Mouse (Mus musculus): ENCODE measurements at regions not wholly inside any gene's neighbourhood (a gene's known extent, or its start where the extent isn't known, plus 50 kb on each side); places are given as distances from the start of the nearest gene placed in this dataset.

DNA sequence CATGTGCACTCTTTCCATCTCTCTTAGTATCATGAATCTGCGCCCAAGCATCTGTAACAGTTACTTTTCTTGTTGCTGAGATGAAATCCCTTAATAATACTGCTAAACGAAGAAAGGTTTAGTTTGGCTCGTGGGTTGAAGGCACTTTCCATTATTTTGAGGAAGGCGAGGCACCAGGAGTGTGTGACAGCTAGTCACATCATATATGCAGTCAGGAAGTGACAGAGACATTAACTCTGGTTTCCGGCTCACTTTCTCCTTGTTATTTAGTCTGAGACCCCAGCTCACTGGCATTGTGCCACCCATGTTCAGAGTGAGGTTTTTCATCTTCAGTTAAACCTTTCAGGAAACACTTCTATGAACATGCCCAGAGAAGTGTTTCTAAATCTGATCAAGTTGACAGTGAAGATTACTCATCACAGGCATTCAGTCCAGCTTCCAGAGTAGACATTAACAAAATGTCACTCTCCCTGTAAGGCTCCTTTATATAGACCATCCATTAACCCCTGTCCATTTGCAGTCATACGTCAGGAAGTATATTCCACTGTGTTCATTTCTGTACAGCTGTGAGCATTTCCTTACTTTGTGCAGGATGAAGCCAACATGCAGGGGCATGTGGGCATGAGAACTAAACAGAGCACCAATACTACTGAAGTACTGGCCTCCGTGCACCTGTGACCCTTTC is 238.0 kb upstream of the Il12b start:
- peaks cover 12% of the 10 kb centered on the region for H3K4me1 ChIP-seq (replicated peaks)
- 75% methylated on average over 7 of the region's 7 CpGs for WGBS
- no peak overlapping the region for H3K4me3 ChIP-seq
- no peak overlapping the region for H3K9ac ChIP-seq
- H3K4me2 ChIP-seq, result no peak overlapping the region
- H3K27me3 ChIP-seq, result no peaks in the 10 kb centered on the region
- no peaks in the 10 kb centered on the region for H3K9me3 ChIP-seq (replicated peaks)
- H3K27ac ChIP-seq, result no peak overlapping the region
- H3K36me3 ChIP-seq, result no peaks in the 10 kb centered on the region
- no peak for ATAC-seq (replicated peaks; ENCODE audit: insufficient number of reproducible peaks, insufficient read depth, low FRiP score, low read depth)

DNA sequence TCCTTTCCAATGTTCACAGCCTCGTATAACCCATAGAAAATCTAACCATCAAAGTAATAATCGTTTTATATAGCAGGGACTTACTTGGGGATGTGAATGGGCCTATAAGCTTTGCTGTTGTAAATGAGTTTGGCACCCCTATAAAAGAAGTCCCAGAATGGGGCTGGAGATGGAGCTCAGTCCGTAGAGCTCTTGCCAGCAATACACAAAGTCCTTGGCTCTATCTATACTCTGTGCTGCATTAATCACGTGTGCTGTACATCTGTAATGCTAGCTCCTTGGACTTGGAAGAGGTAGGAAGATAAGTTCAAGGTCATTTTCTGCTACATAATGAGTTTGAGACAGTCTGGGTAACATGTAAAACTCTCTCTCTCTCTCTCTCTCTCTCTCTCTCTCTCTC is 236.8 kb upstream of the Il12b start:
- no peak overlapping the region for H3K4me3 ChIP-seq
- peaks cover 10% of the 10 kb centered on the region for H3K4me1 ChIP-seq (replicated peaks)
- H3K9me3 ChIP-seq (replicated peaks), result no peaks in the 10 kb centered on the region
- 67% methylated on average over 4 of the region's 4 CpGs for WGBS
- no peaks in the 10 kb centered on the region for H3K27me3 ChIP-seq
- no peak overlapping the region for H3K27ac ChIP-seq
- H3K4me2 ChIP-seq, result no peak overlapping the region
- H3K36me3 ChIP-seq, result no peaks in the 10 kb centered on the region
- no peak overlapping the region for H3K9ac ChIP-seq
- ATAC-seq (replicated peaks; ENCODE audit: insufficient number of reproducible peaks, insufficient read depth, low FRiP score, low read depth), result no peak

DNA sequence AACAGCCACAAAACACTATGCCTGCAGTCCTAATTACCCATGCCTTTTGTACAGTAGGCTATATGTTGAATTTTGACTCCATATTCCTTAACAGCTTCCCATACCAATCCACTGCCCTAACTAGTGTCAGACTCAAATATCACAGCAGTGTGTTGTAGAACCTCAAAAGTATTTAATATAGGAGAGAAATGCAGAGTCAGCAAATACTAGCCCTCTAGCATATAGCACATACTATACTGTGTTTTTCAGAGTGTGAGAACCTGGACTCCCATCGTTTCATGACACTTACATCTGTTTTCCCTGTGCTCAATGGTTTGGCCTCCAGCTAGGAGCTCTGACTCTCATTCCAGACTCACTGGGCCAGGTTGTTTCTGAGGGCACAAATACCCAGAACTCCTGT is 236.1 kb upstream of the Il12b start:
- no peak overlapping the region for H3K4me3 ChIP-seq
- ATAC-seq (replicated peaks; ENCODE audit: insufficient number of reproducible peaks, insufficient read depth, low FRiP score, low read depth), result no peak
- H3K27me3 ChIP-seq, result no peaks in the 10 kb centered on the region
- H3K4me1 ChIP-seq (replicated peaks), result peaks cover 13% of the 10 kb centered on the region
- no peak overlapping the region for H3K4me2 ChIP-seq
- 90% methylated on average over 1 of the region's 1 CpGs for WGBS
- H3K27ac ChIP-seq, result no peak overlapping the region
- no peaks in the 10 kb centered on the region for H3K9me3 ChIP-seq (replicated peaks)
- no peak overlapping the region for H3K9ac ChIP-seq
- H3K36me3 ChIP-seq, result no peaks in the 10 kb centered on the region

DNA sequence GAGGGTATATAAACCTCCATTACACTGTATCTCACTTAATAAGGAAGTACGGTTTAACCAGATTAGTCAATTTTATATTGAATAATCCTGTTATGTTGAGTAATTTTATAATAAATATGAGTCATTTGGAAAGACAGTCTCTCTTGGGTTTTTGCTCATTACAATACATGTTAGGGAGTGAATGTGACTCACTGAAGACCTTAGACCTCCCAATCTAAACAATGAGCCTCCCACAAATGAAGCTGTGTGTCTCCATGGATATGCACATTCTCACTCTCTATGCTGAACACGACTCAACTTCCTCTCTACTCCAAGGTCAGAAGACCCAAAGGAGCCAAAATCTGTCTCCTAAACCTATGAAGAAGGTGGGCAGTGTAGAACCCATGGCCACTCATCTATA is 235.7 kb upstream of the Il12b start:
- no peaks in the 10 kb centered on the region for H3K27me3 ChIP-seq
- 65% methylated on average over 2 of the region's 2 CpGs for WGBS
- no peak overlapping the region for H3K27ac ChIP-seq
- no peaks in the 10 kb centered on the region for H3K36me3 ChIP-seq
- no peak for ATAC-seq (replicated peaks; ENCODE audit: insufficient number of reproducible peaks, insufficient read depth, low FRiP score, low read depth)
- no peak overlapping the region for H3K4me3 ChIP-seq
- H3K4me2 ChIP-seq, result no peak overlapping the region
- no peaks in the 10 kb centered on the region for H3K9me3 ChIP-seq (replicated peaks)
- H3K4me1 ChIP-seq (replicated peaks), result peaks cover 13% of the 10 kb centered on the region
- no peak overlapping the region for H3K9ac ChIP-seq

DNA sequence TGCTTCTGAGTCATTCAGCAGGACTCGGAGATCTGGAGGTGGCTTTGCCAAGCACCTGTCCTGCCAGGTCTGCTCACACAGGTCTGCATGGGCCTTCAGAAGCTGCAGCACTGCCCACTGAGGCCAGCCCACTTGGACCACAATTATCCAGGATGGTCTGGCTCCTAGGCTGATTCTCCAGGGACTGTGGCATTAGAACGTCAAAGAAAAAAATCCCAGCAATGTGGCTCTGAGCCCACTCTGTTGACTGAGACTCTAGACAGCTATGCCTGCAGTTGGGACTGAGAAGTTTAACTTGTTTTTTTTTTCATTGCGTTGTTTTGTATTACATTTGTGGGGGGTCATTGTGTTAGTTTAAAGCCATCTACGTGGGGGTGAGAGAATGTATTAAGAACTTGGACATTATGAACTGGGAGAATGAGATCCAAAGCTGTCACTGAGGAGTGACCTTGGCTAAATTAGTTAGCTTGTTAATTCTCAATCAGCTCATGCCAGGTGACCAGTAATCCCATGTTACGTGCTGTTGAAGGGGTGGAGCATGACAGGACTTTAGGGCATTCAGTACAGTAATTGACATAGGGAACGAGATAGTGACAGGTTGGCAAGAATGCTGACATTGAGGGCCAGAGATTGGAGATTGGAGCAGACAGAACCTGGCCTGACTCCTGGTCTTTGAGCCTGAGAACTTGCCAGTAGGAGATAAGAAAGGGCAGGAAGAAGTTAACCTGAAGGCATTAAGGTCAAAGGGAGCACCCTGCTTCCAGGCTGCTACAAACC is 232.0 kb upstream of the Il12b start:
- WGBS, result 47% methylated on average over 6 of the region's 6 CpGs
- H3K4me2 ChIP-seq, result no peak overlapping the region
- ATAC-seq (replicated peaks; ENCODE audit: insufficient number of reproducible peaks, insufficient read depth, low FRiP score, low read depth), result peak; percentile 39; the same call in 1 of the 2 replicates
- peak overlapping the region; percentile 15; the same call in 1 of the 2 replicates for H3K27ac ChIP-seq
- no peak overlapping the region for H3K4me3 ChIP-seq
- H3K27me3 ChIP-seq, result no peaks in the 10 kb centered on the region
- no peaks in the 10 kb centered on the region for H3K36me3 ChIP-seq
- H3K9ac ChIP-seq, result no peak overlapping the region
- no peaks in the 10 kb centered on the region for H3K9me3 ChIP-seq (replicated peaks)
- H3K4me1 ChIP-seq (replicated peaks), result peaks cover 10% of the 10 kb centered on the region

DNA sequence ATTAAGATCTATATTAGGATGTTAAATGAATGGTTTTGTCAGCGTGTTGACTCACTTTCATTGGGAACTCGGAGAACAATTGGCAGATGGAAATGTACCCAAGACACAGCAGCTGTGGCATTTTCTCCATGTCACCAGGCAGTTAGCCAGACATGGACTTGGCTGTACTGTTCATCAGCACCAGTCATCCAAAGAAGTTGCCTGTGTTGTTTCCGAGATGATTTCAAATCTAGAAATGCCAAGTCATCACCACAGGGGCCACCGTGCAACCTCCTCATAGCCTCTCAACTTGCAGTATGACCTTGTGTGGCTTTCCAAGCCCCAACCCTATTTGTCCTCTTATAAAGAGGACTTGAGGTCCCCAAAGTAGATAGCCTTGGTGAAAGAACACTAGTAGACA is 227.4 kb upstream of the Il12b start:
- no peak for ATAC-seq (replicated peaks; ENCODE audit: insufficient number of reproducible peaks, insufficient read depth, low FRiP score, low read depth)
- WGBS, result 73% methylated on average over 4 of the region's 4 CpGs
- Histone ChIP-seq H3K4me1 (replicated peaks) (peaks cover 7% of the 10 kb centered on the region), H3K4me2 (no peak overlapping the region), H3K4me3 (no peak overlapping the region), H3K9ac (no peak overlapping the region), H3K27ac (no peak overlapping the region), H3K9me3 (replicated peaks) (no peaks in the 10 kb centered on the region), H3K27me3 (no peaks in the 10 kb centered on the region), H3K36me3 (no peaks in the 10 kb centered on the region)

DNA sequence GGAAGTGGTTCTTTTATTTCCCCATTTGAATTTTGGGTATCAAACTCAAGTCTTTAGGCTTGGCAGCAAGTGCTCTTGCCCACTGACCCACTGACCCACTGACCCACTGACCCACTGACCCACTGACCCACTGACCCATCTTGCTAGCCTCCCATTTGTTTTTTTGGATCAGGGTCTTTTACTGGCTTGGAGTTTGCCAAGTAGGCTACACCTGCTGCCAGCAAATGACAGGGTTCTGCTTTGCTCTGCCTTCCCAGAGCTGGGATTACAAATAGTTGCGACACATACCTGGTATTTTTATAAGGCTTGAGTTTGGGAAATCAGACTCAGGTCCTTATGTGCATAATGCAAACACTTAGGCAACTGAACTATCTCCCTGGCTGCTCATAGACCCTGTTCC is 226.7 kb upstream of the Il12b start:
- Histone ChIP-seq H3K4me3 (no peak overlapping the region), H3K9me3 (replicated peaks) (no peaks in the 10 kb centered on the region), H3K4me2 (no peak overlapping the region), H3K27me3 (no peaks in the 10 kb centered on the region), H3K27ac (no peak overlapping the region), H3K9ac (no peak overlapping the region), H3K36me3 (no peaks in the 10 kb centered on the region), H3K4me1 (replicated peaks) (peaks cover 2% of the 10 kb centered on the region; the same call in 1 of the 2 replicates)
- no peak for ATAC-seq (replicated peaks; ENCODE audit: insufficient number of reproducible peaks, insufficient read depth, low FRiP score, low read depth)
- WGBS, result 74% methylated on average over 1 of the region's 1 CpGs

DNA sequence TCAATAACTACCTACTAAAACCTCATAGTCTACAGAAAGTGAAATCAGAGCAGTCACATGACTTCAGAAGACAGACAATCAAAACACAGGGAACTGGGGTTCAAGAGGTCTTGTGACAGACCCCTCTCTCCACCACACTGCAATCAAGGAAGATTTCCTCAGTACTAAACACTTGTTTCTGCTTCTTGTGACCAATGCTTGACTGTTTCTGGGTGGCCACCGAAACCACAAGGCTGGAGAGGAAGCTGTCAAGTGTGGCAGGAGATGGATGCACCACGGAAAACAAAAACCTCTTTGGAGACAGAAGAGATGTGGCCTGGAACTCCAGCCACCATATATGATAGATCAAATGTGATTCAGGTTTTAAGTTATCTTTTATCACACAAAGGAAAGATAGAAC is 225.3 kb upstream of the Il12b start:
- H3K4me1 ChIP-seq (replicated peaks), result no peaks in the 10 kb centered on the region
- no peaks in the 10 kb centered on the region for H3K36me3 ChIP-seq
- H3K27ac ChIP-seq, result no peak overlapping the region
- H3K4me3 ChIP-seq, result no peak overlapping the region
- ATAC-seq (replicated peaks; ENCODE audit: insufficient number of reproducible peaks, insufficient read depth, low FRiP score, low read depth), result no peak
- no peak overlapping the region for H3K4me2 ChIP-seq
- H3K9ac ChIP-seq, result no peak overlapping the region
- no peaks in the 10 kb centered on the region for H3K27me3 ChIP-seq
- H3K9me3 ChIP-seq (replicated peaks), result no peaks in the 10 kb centered on the region
- WGBS, result 61% methylated on average over 2 of the region's 2 CpGs

DNA sequence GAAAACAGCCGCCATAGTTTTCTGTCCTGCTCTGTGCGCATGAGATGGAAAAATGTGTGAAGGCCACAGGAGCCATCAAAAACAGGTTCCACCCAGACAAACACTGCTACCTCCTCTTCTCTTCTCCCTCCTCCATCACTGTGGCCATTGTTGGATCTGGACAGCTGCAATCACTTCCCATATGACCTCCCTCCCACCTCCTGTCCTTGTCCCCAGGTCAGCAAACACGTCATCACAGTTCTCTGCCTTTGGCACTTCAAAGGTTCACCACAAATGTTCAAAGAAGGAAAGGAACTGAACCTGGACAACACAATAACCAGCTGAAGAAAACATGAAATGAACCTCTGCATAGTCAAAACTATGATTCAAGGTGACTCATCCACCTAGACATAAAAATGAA is 220.2 kb upstream of the Il12b start:
- H3K9me3 ChIP-seq (replicated peaks), result no peaks in the 10 kb centered on the region
- no peaks in the 10 kb centered on the region for H3K4me1 ChIP-seq (replicated peaks)
- H3K27ac ChIP-seq, result no peak overlapping the region
- no peak overlapping the region for H3K4me3 ChIP-seq
- 93% methylated on average over 3 of the region's 3 CpGs for WGBS
- no peak overlapping the region for H3K9ac ChIP-seq
- no peak for ATAC-seq (replicated peaks; ENCODE audit: insufficient number of reproducible peaks, insufficient read depth, low FRiP score, low read depth)
- no peaks in the 10 kb centered on the region for H3K27me3 ChIP-seq
- no peak overlapping the region for H3K4me2 ChIP-seq
- no peaks in the 10 kb centered on the region for H3K36me3 ChIP-seq

DNA sequence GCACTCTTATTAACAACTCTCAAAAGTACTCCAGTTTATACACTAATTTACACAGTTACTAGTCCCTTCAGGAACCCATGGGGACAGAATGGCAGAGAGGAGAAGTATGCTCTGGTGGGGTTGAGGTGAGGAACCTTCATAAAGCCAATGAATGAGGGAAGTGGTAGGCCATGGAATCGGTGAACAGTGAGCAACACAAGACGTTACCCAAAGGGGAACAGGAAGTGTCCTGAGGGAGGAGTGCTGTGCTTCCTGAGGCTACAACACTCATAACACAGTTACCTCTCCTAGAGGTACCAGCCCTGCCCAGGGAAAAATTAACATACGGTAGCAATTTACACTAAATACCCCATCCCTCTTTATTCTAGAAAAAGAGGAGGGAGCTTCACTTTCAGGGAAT is 216.0 kb upstream of the Il12b start:
- H3K4me3 ChIP-seq, result no peak overlapping the region
- no peaks in the 10 kb centered on the region for H3K36me3 ChIP-seq
- 72% methylated on average over 3 of the region's 3 CpGs for WGBS
- H3K9ac ChIP-seq, result no peak overlapping the region
- H3K27me3 ChIP-seq, result no peaks in the 10 kb centered on the region
- H3K4me1 ChIP-seq (replicated peaks), result no peaks in the 10 kb centered on the region
- no peak for ATAC-seq (replicated peaks; ENCODE audit: insufficient number of reproducible peaks, insufficient read depth, low FRiP score, low read depth)
- no peaks in the 10 kb centered on the region for H3K9me3 ChIP-seq (replicated peaks)
- no peak overlapping the region for H3K27ac ChIP-seq
- H3K4me2 ChIP-seq, result no peak overlapping the region

DNA sequence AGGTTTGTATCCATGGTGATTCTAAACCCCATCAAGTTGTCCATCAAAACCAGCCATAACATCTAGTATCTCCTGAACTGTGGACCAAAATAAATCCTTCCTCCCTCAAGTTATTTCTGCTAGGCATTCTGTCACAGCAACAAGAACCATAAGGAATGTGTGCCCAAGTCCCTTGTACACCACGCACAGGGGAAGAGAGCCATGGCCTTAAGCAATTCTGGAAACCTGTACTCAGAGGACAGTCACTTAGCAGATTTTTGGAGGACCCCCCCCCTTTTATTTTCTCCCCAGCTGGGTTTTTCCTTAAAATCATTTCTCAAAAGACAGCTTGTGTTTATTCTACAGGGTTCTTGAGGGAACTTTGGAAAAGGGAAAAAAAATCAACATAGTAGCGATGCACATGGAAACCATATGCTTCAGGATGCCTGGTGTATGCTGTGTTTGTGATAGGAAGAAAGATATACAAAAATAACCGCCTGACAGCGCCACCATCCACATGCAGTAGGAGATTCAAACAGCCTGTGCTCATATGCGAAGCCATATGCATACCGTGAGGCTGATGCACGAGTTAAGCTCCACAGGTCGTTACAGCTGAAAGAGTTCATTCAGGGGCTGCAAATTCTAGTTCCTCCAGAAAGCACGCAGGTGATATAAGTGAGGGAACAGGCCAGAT is 214.5 kb upstream of the Il12b start:
- no peak overlapping the region for H3K27ac ChIP-seq
- no peak for ATAC-seq (replicated peaks; ENCODE audit: insufficient number of reproducible peaks, insufficient read depth, low FRiP score, low read depth)
- WGBS, result 81% methylated on average over 9 of the region's 9 CpGs

More for the DNA sequence above, 214.5 kb upstream of the Il12b start:
- H3K27me3 ChIP-seq, result no peaks in the 10 kb centered on the region
- no peaks in the 10 kb centered on the region for H3K36me3 ChIP-seq
- H3K4me2 ChIP-seq, result no peak overlapping the region
- H3K9ac ChIP-seq, result no peak overlapping the region
- H3K4me1 ChIP-seq (replicated peaks), result no peaks in the 10 kb centered on the region
- no peaks in the 10 kb centered on the region for H3K9me3 ChIP-seq (replicated peaks)
- H3K4me3 ChIP-seq, result no peak overlapping the region
